Mouse (Mus musculus) embryonic facial prominence, embryonic 15.5 days (tissue): ENCODE measurements around the gene Gm10670. TPM values are rescaled to one million over a fixed set of nuclear protein-coding genes. Genes with fewer than 3 reads are reported as not detected.
"Not testable (repeated sequence)": the region's sequence is repeated elsewhere in the genome, so short reads cannot be mapped to it uniquely, and the experiment has no call there.

Experiments
- ATAC-seq: fragments of 200-750 bp; cut with Nextera tagmentation; 2 replicates; pipeline ENCODE4 v1.8.0; 2017; ENCODE audit warnings: low read depth, moderate TSS enrichment; ENCODE audit not compliant: insufficient number of reproducible peaks, low FRiP score, low TSS enrichment
- H3K27ac ChIP-seq: fragments of 300-500 bp; sonication (generic); replicated peaks from 2 replicates; pipeline ENCODE4 v1.5.1; 2015; ENCODE audit warnings: mild to moderate bottlenecking, inconsistent platforms
- H3K27me3 ChIP-seq: fragments of 300-500 bp; sonication (generic); 2 replicates; pipeline ENCODE4 v1.6.1; 2015; ENCODE audit warnings: inconsistent platforms
- H3K36me3 ChIP-seq: fragments of 300-500 bp; sonication (generic); 2 replicates; pipeline ENCODE4 v1.6.1; 2015; ENCODE audit warnings: mild to moderate bottlenecking, inconsistent platforms
- H3K4me1 ChIP-seq: fragments of 300-500 bp; sonication (generic); 2 replicates; pipeline ENCODE4 v1.6.1; 2015; ENCODE audit warnings: inconsistent platforms
- H3K4me2 ChIP-seq: fragments of 300-500 bp; sonication (generic); replicated peaks from 2 replicates; pipeline ENCODE4 v1.6.1; 2015; ENCODE audit warnings: mild to moderate bottlenecking, inconsistent platforms
- H3K4me3 ChIP-seq: fragments of 300-500 bp; sonication (generic); replicated peaks from 2 replicates; pipeline ENCODE4 v1.5.1; 2015; ENCODE audit warnings: mild to moderate bottlenecking, inconsistent platforms
- H3K9ac ChIP-seq: fragments of 300-500 bp; sonication (generic); 2 replicates; pipeline ENCODE4 v1.6.1; 2015; ENCODE audit warnings: inconsistent platforms
- H3K9me3 ChIP-seq: fragments of 300-500 bp; sonication (generic); replicated peaks from 2 replicates; pipeline ENCODE4 v1.6.1; 2016; ENCODE audit warnings: inconsistent platforms
- WGBS: fragments of 180-500 bp; shearing (Covaris S2); methylation state at CpG from one replicate; pipeline ENCODE4 v1.1.7; 2015; 5-methylcytosine and 5-hydroxymethylcytosine counted together
- polyA plus RNA-seq: library from polyadenylated mRNA; unstranded; fragments of >200 nt; fragmentation: Nextera tagmentation; extraction: Ambion mirVana; gene quantifications from 2 replicates; pipeline ENCODE4 v1.2.1, GENCODE M21; 2015

The Gm10670 gene
- not detected in 2 replicates for polyA plus RNA-seq

DNA sequence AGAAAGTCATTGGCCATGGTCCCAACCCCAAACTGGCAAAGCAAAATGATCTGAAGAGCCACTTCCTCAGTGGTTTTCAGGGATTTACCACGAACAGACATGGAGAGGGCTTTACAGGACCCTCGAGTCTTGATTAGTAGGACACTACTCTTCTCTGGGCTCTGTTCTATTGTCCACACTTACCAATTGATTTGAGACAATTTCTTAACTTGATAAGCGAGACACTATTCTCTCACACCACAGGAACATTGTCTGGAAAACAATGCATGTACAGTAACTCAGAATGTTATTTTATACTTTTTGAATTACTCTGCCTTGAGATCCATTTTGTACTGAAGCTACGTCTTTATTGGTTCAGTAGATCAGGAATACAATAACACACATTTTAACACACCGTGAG is at the start of gene Gm10670:
Gene Gm10670, minus strand, starts transcription at position 101 of the 400 bp plus-strand sequence.
- not testable (repeated sequence) for H3K9ac ChIP-seq, H3K9me3 ChIP-seq, H3K4me2 ChIP-seq, H3K27ac ChIP-seq, H3K4me3 ChIP-seq, H3K36me3 ChIP-seq, H3K4me1 ChIP-seq, H3K27me3 ChIP-seq, ATAC-seq
- WGBS = no CpG with 5 or more reads among the region's 5 CpGs

GRCm38 (mm10) chr7:20510434-20510833 is 35.7 kb upstream of the Gm10670 start, which contains the start of gene Vmn1r103:
Gene Vmn1r103 (minus strand): TSS chr7:20510534.
- not testable (repeated sequence) for H3K36me3 ChIP-seq, H3K4me3 ChIP-seq, H3K9ac ChIP-seq, ATAC-seq, H3K27me3 ChIP-seq, H3K27ac ChIP-seq, H3K4me1 ChIP-seq, H3K4me2 ChIP-seq, H3K9me3 ChIP-seq
- WGBS = no CpG with 5 or more reads among the region's 3 CpGs

GRCm38 (mm10) chr7:20442493-20442892 is 32.2 kb downstream of the Gm10670 start, which contains the start of gene Vmn1r101:
Gene Vmn1r101 (minus strand): TSS chr7:20442593.
- not testable (repeated sequence) for H3K9me3 ChIP-seq, H3K4me2 ChIP-seq, H3K27me3 ChIP-seq, H3K27ac ChIP-seq, H3K4me3 ChIP-seq, H3K36me3 ChIP-seq, ATAC-seq, H3K9ac ChIP-seq, H3K4me1 ChIP-seq
- no CpG with 5 or more reads among the region's 2 CpGs for WGBS

Other genes with a start within 250 kb of the Gm10670 start
- not detected in 2 replicates for gene Gm4498, start 241.1 kb downstream of the Gm10670 start, polyA plus RNA-seq
- gene Gm5890, start 212.1 kb downstream of the Gm10670 start, polyA plus RNA-seq = not detected in 2 replicates
- not detected in 2 replicates for gene Gm4133, start 140.9 kb downstream of the Gm10670 start, polyA plus RNA-seq
- not detected in 2 replicates for gene Gm5728, start 99.5 kb downstream of the Gm10670 start, polyA plus RNA-seq
- gene Vmn1r100, start 57.0 kb downstream of the Gm10670 start, polyA plus RNA-seq = not detected in 2 replicates
- not detected in 2 replicates for gene Vmn1r101, start 32.3 kb downstream of the Gm10670 start, polyA plus RNA-seq
- gene Vmn1r103, start 35.6 kb upstream of the Gm10670 start, polyA plus RNA-seq = not detected in 2 replicates
- gene Vmn1r104, start 58.9 kb upstream of the Gm10670 start, polyA plus RNA-seq = not detected in 2 replicates
- gene Gm5726, start 70.8 kb upstream of the Gm10670 start, polyA plus RNA-seq = not detected in 2 replicates
- not detected in 2 replicates for gene Gm4141, start 101.3 kb upstream of the Gm10670 start, polyA plus RNA-seq
- not detected in 2 replicates for gene Gm4513, start 124.1 kb upstream of the Gm10670 start, polyA plus RNA-seq
- gene Vmn1r107, start 194.0 kb upstream of the Gm10670 start, polyA plus RNA-seq = not detected in 2 replicates
- gene Vmn1r111, start 228.3 kb upstream of the Gm10670 start, polyA plus RNA-seq = not detected in 2 replicates